ENCODE assay signal across 10 mouse cellular contexts in the genomic region with DNA sequence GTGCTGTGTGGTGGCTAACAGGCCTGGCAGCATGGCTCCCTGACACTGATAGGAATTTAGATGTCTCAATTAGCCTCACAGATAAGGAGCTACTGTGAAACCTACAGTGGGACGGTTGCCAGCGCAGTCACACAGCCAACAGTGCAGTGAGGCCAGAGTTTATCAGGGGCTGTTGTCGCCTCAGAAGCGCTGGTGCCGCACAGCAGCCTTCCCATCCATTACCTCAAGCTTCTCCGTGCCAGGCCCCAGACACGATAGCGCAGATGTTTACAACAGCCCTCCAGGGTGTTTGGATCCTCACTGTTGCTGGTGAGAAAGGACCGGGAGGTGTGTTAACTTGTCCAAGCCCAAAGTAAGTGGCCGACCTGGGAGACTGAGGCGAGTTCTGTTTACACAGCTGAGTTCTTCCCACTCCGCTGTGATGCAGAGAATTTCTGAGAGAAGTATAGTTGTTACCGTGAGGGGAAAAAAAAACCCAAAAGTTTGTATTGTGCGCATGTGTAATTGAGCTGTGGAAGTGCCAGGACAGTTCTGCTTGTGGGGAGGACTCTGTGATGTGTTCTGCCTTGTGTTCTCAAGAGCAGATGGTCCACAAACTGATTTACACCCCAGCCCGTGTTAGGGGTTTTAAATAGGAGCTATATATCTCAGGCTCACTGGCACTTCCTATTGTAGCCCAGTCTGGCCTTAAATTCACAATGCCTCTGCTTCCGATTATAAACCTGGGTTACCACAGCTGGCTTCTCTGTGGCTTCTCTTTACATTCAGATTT. TPM values are rescaled to one million over a fixed set of nuclear protein-coding genes. Genes with fewer than 3 reads are reported as not detected.
A peak's percentile ranks its signal among the peaks of the same experiment; 100 is the strongest.
DNase-seq lines count a peak whose midpoint lies in the region; ATAC-seq and TF ChIP-seq lines count a peak whose summit lies in the region.
"Had no signal": no experiment of that assay in that cellular context is flagged by ENCODE, and none has a peak within 500 bp of the region (broad histone marks: within the 10 kb centered on the region; RNA-seq: fewer than 3 reads in every experiment).

No protein-coding gene starts in this region.

- WGBS in heart, embryonic 15.5 days = 20% methylated on average over 16 of the region's 16 CpGs
- 41% methylated on average over 16 of the region's 16 CpGs for WGBS in liver, postnatal 0 days (ENCODE audit: insufficient replicate concordance)

- peaks cover 36% of the 10 kb centered on the region for H3K36me3 ChIP-seq in heart, embryonic 15.5 days
- peaks cover 27% of the 10 kb centered on the region for H3K36me3 ChIP-seq in liver, postnatal 0 days (replicated peaks; ENCODE audit: insufficient read depth, low read length)

- ATAC-seq in heart, embryonic 15.5 days (replicated peaks; ENCODE audit: insufficient number of reproducible peaks, insufficient read depth, low FRiP score, low read depth) = peak; percentile 91
- peak; percentile 66 for ATAC-seq in liver, postnatal 0 days
- ATAC-seq: CD4-positive, CD25-positive, alpha-beta regulatory T cell, adult 4 months had no signal

- H3K9ac ChIP-seq in heart, embryonic 15.5 days = no peak overlapping the region; the same call in 1 of the 2 replicates
- H3K9ac ChIP-seq in liver, postnatal 0 days (replicated peaks) = no peak overlapping the region

- no peaks in the 10 kb centered on the region for H3K9me3 ChIP-seq in heart, embryonic 15.5 days (replicated peaks)
- no peaks in the 10 kb centered on the region for H3K9me3 ChIP-seq in liver, postnatal 0 days (ENCODE audit: low read length)

- intact Hi-C loops in heart, postnatal 25 days (cut with DNase I) = no loop called here

- peak; percentile 95 for DNase-seq in heart, adult 11 months
- no peak for DNase-seq in heart, postnatal 25 days (ENCODE audit: low spot score)
- DNase-seq in brain, adult 2 months (ENCODE audit: low read depth, low spot score) = peak; percentile 65
- DNase-seq in liver, postnatal 0 days = peak; percentile 54
- no peak for DNase-seq in cerebellum, postnatal 14 days
- DNase-seq in adrenal gland, adult 2 months = no peak
- DNase-seq in left cerebral cortex, adult 9 months (ENCODE audit: low spot score in 2 of 2) = no peak

- H3K27ac ChIP-seq in heart, embryonic 15.5 days = peak overlapping the region; percentile 84
- no peak overlapping the region for H3K27ac ChIP-seq in liver, postnatal 0 days (ENCODE audit: low read depth)

- H3K4me3 ChIP-seq in heart, embryonic 15.5 days = 0 out of 2 replicates have a peak overlapping the region, but pooled peaks have one; percentile 27
- H3K4me3 ChIP-seq in liver, postnatal 0 days (ENCODE audit: low read depth, low read length) = no peak overlapping the region

- TF ChIP-seq EP300 in liver, postnatal 0 days (IDR thresholded peaks at IDR 0.05; ENCODE audit: low read depth) = 0 out of 2 replicates have a peak, but pooled peaks have one; percentile 21

- no peak for TF ChIP-seq CTCF in liver, postnatal 0 days (IDR thresholded peaks at IDR 0.05; ENCODE audit: low read depth)

- peak overlapping the region; percentile 46 for H3K4me2 ChIP-seq in heart, embryonic 15.5 days
- peak overlapping the region; percentile 26; the same call in 1 of the 2 replicates for H3K4me2 ChIP-seq in liver, postnatal 0 days (ENCODE audit: low read depth, low read length)

- H3K4me1 ChIP-seq in heart, embryonic 15.5 days (replicated peaks) = peaks cover 18% of the 10 kb centered on the region
- no peaks in the 10 kb centered on the region for H3K4me1 ChIP-seq in liver, postnatal 0 days (ENCODE audit: insufficient read depth)

- no peaks in the 10 kb centered on the region for H3K27me3 ChIP-seq in heart, embryonic 15.5 days
- no peaks in the 10 kb centered on the region for H3K27me3 ChIP-seq in liver, postnatal 0 days (ENCODE audit: insufficient read depth, low read length)

RNA-seq across cellular contexts. Expression of gene Dbt, which starts 23.7 kb away (rescaled TPM):
- total RNA-seq in heart, postnatal 25 days (2021) = 10 to 100 TPM; 57.0 to 62.1 TPM
- 24.0 and 25.7 TPM in 2 replicates for polyA plus RNA-seq in heart, embryonic 15.5 days (2015; fragmentation: Nextera tagmentation; extraction: Ambion mirVana)
- polyA plus RNA-seq in liver, postnatal 0 days (2015; fragmentation: Nextera tagmentation; extraction: Ambion mirVana) = 15.0 and 17.4 TPM in 2 replicates
- total RNA-seq in adrenal gland, adult 2 months (2021) = 10 to 100 TPM; 83.9 to 91.5 TPM
- polyA plus RNA-seq in adrenal gland, adult 2 months (2012; rRNA removed) = 13.2 and 21.4 TPM in 2 replicates

RNA-seq across cellular contexts. Expression of gene Lrrc39, which starts 26.2 kb away (rescaled TPM):
- total RNA-seq in heart, postnatal 25 days (2021) = 10 to 100 TPM; 69.5 to 70.7 TPM
- 29.7 and 35.8 TPM in 2 replicates for polyA plus RNA-seq in heart, embryonic 15.5 days (2015; fragmentation: Nextera tagmentation; extraction: Ambion mirVana)
- polyA plus RNA-seq in liver, postnatal 0 days (2015; fragmentation: Nextera tagmentation; extraction: Ambion mirVana) = 1.6 and 1.9 TPM in 2 replicates
- total RNA-seq in adrenal gland, adult 2 months (2021) = 1 to 10 TPM; 2.0 to 3.2 TPM
- polyA plus RNA-seq in adrenal gland, adult 2 months (2012; rRNA removed) = 0.31 and 0.43 TPM in 2 replicates
- polyA plus RNA-seq: testis, adult 2 months had no signal

RNA-seq across cellular contexts. Expression of gene Rtca, which starts 28.6 kb away (rescaled TPM):
- 10 to 100 TPM; 20.1 to 22.1 TPM for total RNA-seq in heart, postnatal 25 days (2021)
- 44.1 and 48.6 TPM in 2 replicates for polyA plus RNA-seq in heart, embryonic 15.5 days (2015; fragmentation: Nextera tagmentation; extraction: Ambion mirVana)
- 20.3 and 20.9 TPM in 2 replicates for polyA plus RNA-seq in liver, postnatal 0 days (2015; fragmentation: Nextera tagmentation; extraction: Ambion mirVana)
- total RNA-seq in adrenal gland, adult 2 months (2021) = 10 to 100 TPM; 27.4 to 37.1 TPM
- 28.6 and 40.6 TPM in 2 replicates for polyA plus RNA-seq in adrenal gland, adult 2 months (2012; rRNA removed)

RNA-seq across cellular contexts. Expression of gene Sass6, which starts 58.2 kb away (rescaled TPM):
- total RNA-seq in heart, postnatal 25 days (2021) = 1 to 10 TPM; 2.1 to 2.4 TPM
- polyA plus RNA-seq in heart, embryonic 15.5 days (2015; fragmentation: Nextera tagmentation; extraction: Ambion mirVana) = 12.6 and 13.4 TPM in 2 replicates
- polyA plus RNA-seq in liver, postnatal 0 days (2015; fragmentation: Nextera tagmentation; extraction: Ambion mirVana) = 6.5 and 7.4 TPM in 2 replicates
- 1 to 10 TPM; 1.9 to 3.5 TPM for total RNA-seq in adrenal gland, adult 2 months (2021)
- polyA plus RNA-seq in adrenal gland, adult 2 months (2012; rRNA removed) = 0.21 and 0.38 TPM in 2 replicates

Comparison
In these comparisons a context has a peak if more than half of its experiments do, and no peak if none do; other contexts are left out.
1. DNase-seq: peak in heart, adult 11 months (single experiment), brain, adult 2 months (single experiment) and liver, postnatal 0 days (single experiment); none in heart, postnatal 25 days (single experiment), cerebellum, postnatal 14 days (0 of 2), adrenal gland, adult 2 months (single experiment) and left cerebral cortex, adult 9 months (0 of 2).
2. RNA of gene Lrrc39, which starts 26.2 kb away (polyA plus RNA-seq): 29.7 to 35.8 TPM in heart, embryonic 15.5 days; 1.6 to 1.9 TPM in liver, postnatal 0 days and 0.31 to 0.43 TPM in adrenal gland, adult 2 months; every median in the first group is over 10 times any median in the second.